Mouse (Mus musculus): ENCODE data around the gene Xpnpep2. TPM values are rescaled to one million over a fixed set of nuclear protein-coding genes. Genes with fewer than 3 reads are reported as not detected.
A peak's percentile ranks its signal among the peaks of the same experiment; 100 is the strongest.

The Xpnpep2 gene
- polyA plus RNA-seq, 1 experiment from 2014 or later = 1.4 TPM

DNA sequence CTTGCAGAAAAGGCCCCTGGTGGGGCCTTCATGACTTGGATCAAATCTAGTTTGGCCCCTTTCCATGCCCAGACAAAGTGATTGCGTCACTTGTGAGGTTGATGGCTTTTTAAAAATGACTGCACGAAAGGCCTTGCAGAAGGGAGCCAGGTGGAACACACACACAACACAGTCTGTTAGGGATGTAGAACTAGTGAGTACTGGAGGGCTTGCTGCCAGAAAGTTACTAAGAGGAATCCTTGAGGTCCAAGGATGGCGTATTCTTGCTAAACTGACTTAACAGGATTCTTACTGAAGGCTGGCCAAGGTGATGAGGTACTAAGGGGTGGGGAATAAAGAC lies 761 bp downstream of the Xpnpep2 start:
- H3K27me3 ChIP-seq (ENCODE audit: control insufficient read depth, insufficient read depth, low read length) = no peaks in the 10 kb centered on the region
- H3K36me3 ChIP-seq (ENCODE audit: control insufficient read depth, insufficient read depth, low read length) = no peaks in the 10 kb centered on the region
- no peak overlapping the region for H3K9ac ChIP-seq (ENCODE audit: low read length)
- H3K27ac ChIP-seq (ENCODE audit: low read length) = no peak overlapping the region
- H3K9me3 ChIP-seq (replicated peaks; ENCODE audit: control insufficient read depth, low read length) = no peaks in the 10 kb centered on the region
- H3K4me2 ChIP-seq (ENCODE audit: low read depth, low read length) = no peak overlapping the region
- H3K4me1 ChIP-seq (ENCODE audit: control insufficient read depth, insufficient read depth, low read length) = 0 out of 2 replicates have a peak, but pooled peaks cover 7% of the 10 kb centered on the region
- no peak overlapping the region for H3K4me3 ChIP-seq (replicated peaks; ENCODE audit: low read length)
- ATAC-seq (ENCODE audit: insufficient read depth, low FRiP score) = no peak
- 61% methylated on average over 3 of the region's 3 CpGs for WGBS

DNA sequence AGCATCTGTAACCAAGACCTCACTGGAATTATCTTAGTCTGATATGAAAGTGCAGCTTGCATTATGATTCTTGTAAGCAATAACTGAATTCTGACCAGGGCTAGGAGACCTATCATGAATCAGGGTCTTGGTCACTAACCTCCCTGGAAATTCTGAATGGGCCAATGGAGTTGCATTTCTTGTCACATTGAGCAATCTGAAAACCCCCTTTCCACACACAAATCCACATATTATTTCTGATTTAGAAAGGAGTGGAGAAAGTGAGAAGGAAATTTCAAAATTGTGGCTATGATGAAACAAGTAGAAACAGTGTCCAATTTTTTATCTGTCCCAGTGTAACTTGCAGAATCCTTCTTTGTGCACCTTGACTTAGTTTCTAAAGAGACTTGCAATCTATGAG lies 10.8 kb downstream of the Xpnpep2 start:
- Histone ChIP-seq H3K4me2 (ENCODE audit: low read depth, low read length) (no peak overlapping the region), H3K36me3 (ENCODE audit: control insufficient read depth, insufficient read depth, low read length) (no peaks in the 10 kb centered on the region), H3K9me3 (replicated peaks; ENCODE audit: control insufficient read depth, low read length) (no peaks in the 10 kb centered on the region), H3K27me3 (ENCODE audit: control insufficient read depth, insufficient read depth, low read length) (peaks cover 7% of the 10 kb centered on the region; the same call in 1 of the 2 replicates), H3K4me3 (replicated peaks; ENCODE audit: low read length) (no peak overlapping the region), H3K27ac (ENCODE audit: low read length) (no peak overlapping the region), H3K9ac (ENCODE audit: low read length) (no peak overlapping the region), H3K4me1 (ENCODE audit: control insufficient read depth, insufficient read depth, low read length) (no peaks in the 10 kb centered on the region)
- no peak for ATAC-seq (ENCODE audit: insufficient read depth, low FRiP score)

DNA sequence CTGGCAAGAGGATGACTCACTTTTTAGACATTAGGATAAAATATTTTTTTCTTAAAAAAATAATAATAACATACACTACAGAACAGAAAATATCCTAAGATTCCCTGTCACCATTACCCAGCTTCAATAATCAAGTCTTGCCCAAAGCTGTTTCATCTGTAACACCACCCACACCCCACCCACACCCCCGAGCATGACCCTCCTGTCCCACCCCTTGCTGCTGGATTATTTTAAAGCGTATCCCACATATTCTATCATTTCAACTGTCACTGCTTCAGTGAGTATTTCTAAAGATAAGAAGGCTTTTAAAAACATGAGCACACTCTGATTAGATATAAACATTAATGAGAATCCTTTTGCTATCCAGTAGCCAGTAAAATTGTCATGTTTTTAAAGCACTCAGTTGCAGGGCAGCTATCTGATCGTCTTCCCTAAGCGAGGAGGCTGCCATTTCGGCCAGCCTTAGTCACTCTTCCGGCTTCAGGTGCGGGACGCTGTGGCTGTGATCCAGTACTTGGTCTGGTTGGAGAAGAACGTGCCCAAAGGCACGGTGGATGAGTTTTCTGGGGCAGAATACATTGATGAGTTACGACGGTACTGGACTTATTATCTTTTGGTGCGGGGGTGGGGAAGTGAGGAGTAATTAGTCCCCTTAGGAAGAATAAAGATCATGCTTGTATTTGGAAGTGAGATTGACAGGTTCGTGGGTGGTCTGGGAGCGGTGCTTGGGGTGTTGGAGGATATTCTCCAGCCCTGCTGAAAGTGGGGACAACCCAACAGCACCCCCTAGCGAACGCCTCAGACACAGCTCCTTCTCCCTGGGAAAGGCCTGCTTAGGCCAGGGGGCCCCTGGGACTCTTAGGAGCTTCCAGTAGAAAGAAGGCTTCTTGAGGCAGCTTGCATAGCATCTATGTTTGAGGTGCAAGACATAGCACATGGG lies 15.9 kb downstream of the Xpnpep2 start:
- no peak overlapping the region for H3K4me3 ChIP-seq (replicated peaks; ENCODE audit: low read length)
- H3K27me3 ChIP-seq (ENCODE audit: control insufficient read depth, insufficient read depth, low read length) = no peaks in the 10 kb centered on the region
- no peak for ATAC-seq (ENCODE audit: insufficient read depth, low FRiP score)

DNA sequence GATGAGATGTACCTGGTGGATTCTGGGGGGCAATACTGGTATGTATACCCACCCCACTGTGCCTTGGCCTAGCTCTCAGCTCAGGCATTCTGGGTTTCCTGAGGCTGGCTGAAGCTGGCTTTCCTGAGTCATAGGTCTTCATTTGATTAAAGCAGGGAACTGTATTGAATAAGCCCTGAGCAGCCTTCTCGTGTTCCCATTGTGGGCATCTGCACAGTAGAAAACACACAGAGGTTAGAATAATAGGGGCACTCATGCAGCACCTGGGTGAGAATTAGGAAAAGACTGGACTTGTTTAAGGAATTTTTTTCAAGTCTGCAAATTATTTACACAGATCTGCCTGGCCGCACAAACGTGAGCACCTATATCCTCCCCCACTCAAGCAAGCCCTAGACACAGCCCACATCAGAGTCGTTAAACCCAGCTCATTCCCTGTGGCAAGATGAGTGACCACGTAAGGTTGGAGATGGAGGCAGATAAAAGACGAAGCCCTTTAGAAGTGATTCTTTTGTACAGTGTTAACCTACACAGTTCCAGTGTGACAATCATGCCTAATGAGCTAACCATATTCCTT lies 18.5 kb downstream of the Xpnpep2 start:
- WGBS = 64% methylated on average over 6 of the region's 6 CpGs
- H3K27me3 ChIP-seq (ENCODE audit: control insufficient read depth, insufficient read depth, low read length) = no peaks in the 10 kb centered on the region
- H3K27ac ChIP-seq (ENCODE audit: low read length) = no peak overlapping the region
- H3K9me3 ChIP-seq (replicated peaks; ENCODE audit: control insufficient read depth, low read length) = no peaks in the 10 kb centered on the region
- no peak overlapping the region for H3K4me3 ChIP-seq (replicated peaks; ENCODE audit: low read length)
- H3K4me2 ChIP-seq (ENCODE audit: low read depth, low read length) = no peak overlapping the region
- H3K4me1 ChIP-seq (ENCODE audit: control insufficient read depth, insufficient read depth, low read length) = no peaks in the 10 kb centered on the region
- ATAC-seq (ENCODE audit: insufficient read depth, low FRiP score) = no peak
- no peaks in the 10 kb centered on the region for H3K36me3 ChIP-seq (ENCODE audit: control insufficient read depth, insufficient read depth, low read length)
- H3K9ac ChIP-seq (ENCODE audit: low read length) = no peak overlapping the region

More for the DNA sequence above, 15.9 kb downstream of the Xpnpep2 start:
- Histone ChIP-seq H3K9ac (ENCODE audit: low read length) (no peak overlapping the region), H3K36me3 (ENCODE audit: control insufficient read depth, insufficient read depth, low read length) (no peaks in the 10 kb centered on the region), H3K4me1 (ENCODE audit: control insufficient read depth, insufficient read depth, low read length) (no peaks in the 10 kb centered on the region), H3K4me2 (ENCODE audit: low read depth, low read length) (peak overlapping the region; percentile 38), H3K9me3 (replicated peaks; ENCODE audit: control insufficient read depth, low read length) (no peaks in the 10 kb centered on the region), H3K27ac (ENCODE audit: low read length) (no peak overlapping the region)
- WGBS = 26% methylated on average over 17 of the region's 17 CpGs

DNA sequence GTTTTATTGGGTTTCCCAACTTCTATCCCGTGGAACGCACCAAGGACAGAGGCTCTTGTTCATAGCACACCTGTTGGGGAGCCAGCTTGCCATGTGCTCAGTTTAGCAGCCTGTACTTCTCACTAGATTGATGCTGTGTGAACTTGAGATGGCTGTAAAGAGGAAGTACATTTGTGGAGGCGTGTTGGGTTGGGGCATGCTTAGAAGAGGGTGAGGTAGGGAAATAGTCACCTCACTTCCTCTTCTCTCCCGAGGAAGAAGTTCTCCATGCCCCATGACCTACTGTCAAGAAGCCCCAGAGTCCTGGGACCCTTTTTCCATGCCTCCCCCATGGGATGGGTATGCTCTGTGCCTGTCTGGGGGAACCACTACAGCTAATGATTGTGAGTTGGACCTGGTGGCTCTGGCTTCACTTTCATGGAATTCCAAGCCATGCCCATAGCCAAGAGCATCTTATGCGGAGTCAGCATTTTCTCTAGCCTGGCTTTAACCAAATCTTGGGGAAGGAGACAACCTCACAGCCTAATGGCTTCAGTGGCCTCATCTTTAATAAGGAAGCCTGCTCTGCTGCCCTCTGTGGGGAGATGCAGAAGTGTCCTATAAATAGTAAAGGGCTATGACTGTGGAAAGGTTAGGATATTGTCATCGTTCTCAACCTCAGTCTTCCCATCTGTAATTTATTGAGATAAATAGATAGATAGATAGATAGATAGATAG lies 19.1 kb downstream of the Xpnpep2 start:
- ATAC-seq (ENCODE audit: insufficient read depth, low FRiP score) = no peak
- Histone ChIP-seq H3K4me1 (ENCODE audit: control insufficient read depth, insufficient read depth, low read length) (no peaks in the 10 kb centered on the region), H3K27me3 (ENCODE audit: control insufficient read depth, insufficient read depth, low read length) (no peaks in the 10 kb centered on the region), H3K4me2 (ENCODE audit: low read depth, low read length) (no peak overlapping the region), H3K36me3 (ENCODE audit: control insufficient read depth, insufficient read depth, low read length) (no peaks in the 10 kb centered on the region), H3K9ac (ENCODE audit: low read length) (no peak overlapping the region), H3K4me3 (replicated peaks; ENCODE audit: low read length) (no peak overlapping the region), H3K27ac (ENCODE audit: low read length) (no peak overlapping the region), H3K9me3 (replicated peaks; ENCODE audit: control insufficient read depth, low read length) (no peaks in the 10 kb centered on the region)
- 72% methylated on average over 6 of the region's 6 CpGs for WGBS

DNA sequence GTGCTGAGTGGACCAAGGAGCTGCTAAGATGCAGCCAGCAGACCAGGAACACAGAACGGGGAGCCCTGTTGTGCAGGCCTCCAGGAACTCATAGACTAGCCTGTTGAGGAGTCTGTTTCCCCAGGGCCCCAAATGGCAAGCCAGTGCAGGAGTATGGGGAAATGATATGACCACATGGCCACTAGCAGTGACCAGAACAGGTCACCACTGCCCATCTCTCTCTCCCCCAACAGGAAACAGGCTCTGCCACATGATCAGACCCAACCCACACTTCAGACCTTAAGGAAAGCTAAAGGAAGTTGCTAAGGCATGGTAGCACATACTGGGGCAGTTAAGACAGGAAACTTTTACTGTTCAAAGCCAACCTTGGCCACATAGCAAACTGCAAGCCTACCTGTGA lies 20.6 kb downstream of the Xpnpep2 start:
- ATAC-seq (ENCODE audit: insufficient read depth, low FRiP score) = no peak
- no peaks in the 10 kb centered on the region for H3K36me3 ChIP-seq (ENCODE audit: control insufficient read depth, insufficient read depth, low read length)
- 75% methylated on average over 1 of the region's 1 CpGs for WGBS

GRCm38 (mm10) chrX:48136935-48137334 lies 28.4 kb downstream of the Xpnpep2 start:
- H3K4me1 ChIP-seq (ENCODE audit: control insufficient read depth, insufficient read depth, low read length) = no peaks in the 10 kb centered on the region
- no peak overlapping the region for H3K4me2 ChIP-seq (ENCODE audit: low read depth, low read length)
- H3K27ac ChIP-seq (ENCODE audit: low read length) = no peak overlapping the region
- no peaks in the 10 kb centered on the region for H3K27me3 ChIP-seq (ENCODE audit: control insufficient read depth, insufficient read depth, low read length)
- H3K9ac ChIP-seq (ENCODE audit: low read length) = no peak overlapping the region
- no peaks in the 10 kb centered on the region for H3K36me3 ChIP-seq (ENCODE audit: control insufficient read depth, insufficient read depth, low read length)
- H3K9me3 ChIP-seq (replicated peaks; ENCODE audit: control insufficient read depth, low read length) = no peaks in the 10 kb centered on the region
- no peak for ATAC-seq (ENCODE audit: insufficient read depth, low FRiP score)
- H3K4me3 ChIP-seq (replicated peaks; ENCODE audit: low read length) = no peak overlapping the region
- WGBS = 84% methylated on average over 4 of the region's 4 CpGs

More for the DNA sequence above, 20.6 kb downstream of the Xpnpep2 start:
- H3K4me1 ChIP-seq (ENCODE audit: control insufficient read depth, insufficient read depth, low read length) = no peaks in the 10 kb centered on the region
- H3K4me3 ChIP-seq (replicated peaks; ENCODE audit: low read length) = no peak overlapping the region
- no peak overlapping the region for H3K9ac ChIP-seq (ENCODE audit: low read length)
- H3K27me3 ChIP-seq (ENCODE audit: control insufficient read depth, insufficient read depth, low read length) = no peaks in the 10 kb centered on the region
- H3K9me3 ChIP-seq (replicated peaks; ENCODE audit: control insufficient read depth, low read length) = no peaks in the 10 kb centered on the region
- H3K4me2 ChIP-seq (ENCODE audit: low read depth, low read length) = no peak overlapping the region
- no peak overlapping the region for H3K27ac ChIP-seq (ENCODE audit: low read length)

DNA sequence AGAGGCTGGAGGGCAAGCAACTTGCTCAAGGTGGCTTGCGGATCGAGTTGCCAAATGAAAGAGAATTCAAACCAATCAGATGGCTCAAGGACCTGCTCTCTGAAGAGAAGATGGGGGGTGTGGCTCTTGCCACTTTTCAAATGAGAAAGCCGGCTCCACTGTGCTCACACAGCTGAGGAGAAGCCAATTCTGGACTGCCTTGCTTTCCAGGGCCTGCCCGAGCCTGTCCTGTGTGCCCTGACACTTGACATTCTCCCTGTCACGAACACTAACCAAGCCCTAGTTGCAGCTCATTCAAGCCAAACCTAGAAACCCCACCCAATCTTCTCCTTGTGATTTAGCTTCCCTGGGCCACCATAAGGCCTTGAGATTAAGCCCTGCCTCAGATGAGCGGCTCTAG lies 29.5 kb downstream of the Xpnpep2 start:
- no peaks in the 10 kb centered on the region for H3K27me3 ChIP-seq (ENCODE audit: control insufficient read depth, insufficient read depth, low read length)
- no peak for ATAC-seq (ENCODE audit: insufficient read depth, low FRiP score)
- H3K4me1 ChIP-seq (ENCODE audit: control insufficient read depth, insufficient read depth, low read length) = no peaks in the 10 kb centered on the region
- H3K9ac ChIP-seq (ENCODE audit: low read length) = no peak overlapping the region
- no peaks in the 10 kb centered on the region for H3K9me3 ChIP-seq (replicated peaks; ENCODE audit: control insufficient read depth, low read length)
- no peak overlapping the region for H3K4me3 ChIP-seq (replicated peaks; ENCODE audit: low read length)
- no peak overlapping the region for H3K4me2 ChIP-seq (ENCODE audit: low read depth, low read length)
- no peaks in the 10 kb centered on the region for H3K36me3 ChIP-seq (ENCODE audit: control insufficient read depth, insufficient read depth, low read length)
- H3K27ac ChIP-seq (ENCODE audit: low read length) = peak overlapping the region; percentile 66; the same call in 1 of the 2 replicates
- WGBS = 69% methylated on average over 6 of the region's 6 CpGs
